Mouse (Mus musculus): ENCODE data around the gene Mylk3.

The Mylk3 gene

GRCm38 (mm10) chr8:85391438-85391837, 5.3 kb upstream of the Mylk3 start:
- in situ Hi-C loops (cut with MboI, MseI): no loop called here

- in situ Hi-C loops (cut with MboI, MseI): no loop called here
Observed at GRCm38 (mm10) chr8:85381926-85382325, 4.2 kb downstream of the Mylk3 start.

- in situ Hi-C loops (cut with MboI, MseI): no loop called here
Observed at GRCm38 (mm10) chr8:85380824-85381209, 5.3 kb downstream of the Mylk3 start.

DNA sequence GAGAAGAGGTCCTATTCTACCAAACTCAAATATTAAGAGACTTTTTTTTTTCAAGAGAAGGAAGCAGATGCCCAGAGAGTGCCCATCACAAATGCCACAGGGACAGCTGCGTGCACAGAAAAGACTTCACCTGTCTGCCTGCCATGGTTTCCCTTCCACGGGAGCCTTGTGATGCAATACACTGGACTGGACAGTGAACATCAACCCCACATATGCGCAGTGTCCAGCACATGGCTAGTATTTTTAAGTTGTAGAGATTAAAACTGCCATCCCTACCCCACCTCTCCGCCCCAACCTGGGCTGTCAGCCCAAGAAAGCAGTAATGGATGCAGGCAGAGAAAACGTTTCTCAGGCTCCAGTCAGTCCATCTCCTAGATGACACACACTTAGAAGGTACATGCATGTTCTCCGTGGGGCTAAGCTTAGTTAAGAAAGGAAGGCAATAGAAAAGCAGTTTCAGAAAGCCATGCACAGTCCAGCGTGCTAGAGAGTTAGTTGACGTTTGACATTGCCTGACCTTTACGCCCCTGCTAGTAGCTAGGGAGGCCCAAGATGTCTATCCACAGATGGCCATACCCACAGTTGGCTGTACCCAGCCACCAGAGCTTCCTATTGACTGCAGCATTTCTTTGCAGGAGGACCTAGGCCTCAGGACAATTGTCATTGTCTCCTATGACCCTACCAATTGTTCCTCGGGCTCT, 5.9 kb downstream of the Mylk3 start:
- in situ Hi-C loops (cut with MboI, MseI): no loop called here

GRCm38 (mm10) chr8:85379142-85379781, 6.9 kb downstream of the Mylk3 start:
- in situ Hi-C loops (cut with MboI, MseI): no loop called here

DNA sequence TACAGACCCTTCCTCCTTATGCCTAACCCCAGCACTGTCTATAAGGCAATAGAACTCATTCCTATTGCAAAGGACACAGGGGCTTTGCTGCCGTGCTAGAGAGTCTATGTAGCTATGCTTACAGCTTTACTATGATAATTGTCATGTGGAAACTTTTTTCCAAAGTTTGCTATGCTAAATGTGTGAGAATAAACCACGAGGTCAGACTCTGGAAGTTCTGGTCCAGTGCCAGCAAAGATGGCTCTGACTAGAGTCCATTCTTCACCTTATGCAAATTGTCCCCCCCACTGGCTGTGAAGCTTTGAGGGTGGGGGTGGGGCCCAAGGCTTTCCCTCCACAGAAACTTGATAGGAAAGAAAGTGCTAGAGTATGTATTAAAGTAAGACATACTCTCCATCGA, 9.6 kb downstream of the Mylk3 start:
- in situ Hi-C loops (cut with MboI, MseI): no loop called here

- in situ Hi-C loops (cut with MboI, MseI): loop anchor here in 1 of 2 experiments (25.0 kb wide), 1 partner anchor 1838 kb away; no protein-coding TSS in a partner anchor
Observed at GRCm38 (mm10) chr8:85374286-85374685, 11.9 kb downstream of the Mylk3 start.

DNA sequence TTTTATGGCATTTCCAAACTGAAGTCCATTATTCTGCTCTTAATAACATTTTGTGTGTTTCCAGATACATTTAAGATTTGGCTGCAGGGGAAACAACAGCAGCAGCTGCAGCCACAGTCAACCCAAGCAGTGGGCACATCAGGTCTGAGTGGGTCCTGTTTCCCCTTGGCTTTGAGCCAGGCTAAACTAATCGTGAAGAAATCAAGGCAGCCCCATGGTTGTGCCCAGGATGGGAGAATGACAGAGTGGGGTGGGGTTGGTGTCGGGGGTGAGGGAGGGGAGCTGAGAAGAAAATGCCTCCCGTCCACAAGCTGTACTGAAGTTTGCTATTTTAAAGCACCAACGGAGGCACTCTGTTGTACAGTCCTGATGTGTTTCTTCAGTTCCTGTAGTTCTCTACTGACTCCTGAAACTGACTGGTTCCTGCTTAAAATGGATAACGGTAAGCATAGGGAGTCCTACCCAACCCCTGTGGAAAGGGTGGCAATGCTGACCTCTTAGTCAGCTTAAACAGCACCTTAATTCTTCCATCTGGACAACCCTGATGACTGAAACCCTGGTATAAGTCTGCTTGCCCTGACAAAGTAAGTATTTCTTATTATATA, 12.6 kb downstream of the Mylk3 start:
- in situ Hi-C loops (cut with MboI, MseI): loop anchor here in 1 of 2 experiments (25.0 kb wide), 1 partner anchor 1839 kb away; no protein-coding TSS in a partner anchor

- in situ Hi-C loops (cut with MboI, MseI): loop anchor here in 1 of 2 experiments (25.0 kb wide), 1 partner anchor 1840 kb away; no protein-coding TSS in a partner anchor
Observed at GRCm38 (mm10) chr8:85372465-85372839, 13.7 kb downstream of the Mylk3 start.

- in situ Hi-C loops (cut with MboI, MseI): loop anchor here in 1 of 2 experiments (25.0 kb wide), 1 partner anchor 1840 kb away; no protein-coding TSS in a partner anchor
Observed at GRCm38 (mm10) chr8:85371736-85372464, 14.2 kb downstream of the Mylk3 start.

DNA sequence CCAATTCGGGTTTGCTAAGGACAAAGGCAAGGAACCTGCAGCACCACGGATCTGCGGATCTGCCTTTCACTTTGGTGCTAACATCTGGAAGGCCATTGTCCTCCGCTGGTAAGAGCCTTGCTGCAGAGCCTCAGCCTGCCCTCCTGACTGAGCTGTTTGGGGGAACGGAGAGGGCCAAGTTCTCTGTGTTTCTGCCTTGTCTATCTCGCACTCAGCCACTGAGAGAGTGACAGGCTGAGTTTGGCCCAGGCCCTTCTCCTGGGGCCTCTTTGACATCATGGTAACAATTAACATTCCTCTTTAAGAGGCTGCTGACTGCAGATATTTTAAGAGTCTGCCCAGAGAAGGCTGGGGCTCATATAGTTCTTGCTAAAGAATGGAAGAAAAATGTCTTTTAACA, 21.0 kb downstream of the Mylk3 start:
- in situ Hi-C loops (cut with MboI, MseI): loop anchor here (10.0 to 25.0 kb wide), 2 partner anchors 1700 to 1847 kb away; no protein-coding TSS in a partner anchor

DNA sequence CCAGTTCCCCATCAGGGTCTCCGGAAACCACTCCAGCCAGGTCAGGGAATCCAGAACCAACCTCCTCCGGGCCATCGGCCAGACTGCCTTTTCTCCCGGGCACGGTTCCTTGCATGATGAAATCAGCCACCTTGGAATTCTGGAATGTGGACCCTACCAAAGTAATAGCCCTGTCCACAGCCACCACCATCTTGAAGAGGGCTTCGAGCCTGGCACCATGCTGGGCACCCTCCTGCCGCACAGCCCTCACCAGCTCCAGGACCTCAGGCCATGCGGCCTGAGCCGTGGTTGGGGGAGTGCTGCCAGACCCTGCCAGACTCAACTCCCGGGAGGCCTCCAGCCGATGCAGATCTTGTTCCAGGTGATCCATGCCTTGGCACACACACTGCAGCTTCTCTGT, 21.5 kb downstream of the Mylk3 start:
- in situ Hi-C loops (cut with MboI, MseI): loop anchor here (10.0 to 25.0 kb wide), 2 partner anchors 1700 to 1848 kb away; no protein-coding TSS in a partner anchor

- in situ Hi-C loops (cut with MboI, MseI): loop anchor here (10.0 to 25.0 kb wide), 2 partner anchors 1701 to 1849 kb away; no protein-coding TSS in a partner anchor
Observed at GRCm38 (mm10) chr8:85363406-85363805, 22.7 kb downstream of the Mylk3 start.

DNA sequence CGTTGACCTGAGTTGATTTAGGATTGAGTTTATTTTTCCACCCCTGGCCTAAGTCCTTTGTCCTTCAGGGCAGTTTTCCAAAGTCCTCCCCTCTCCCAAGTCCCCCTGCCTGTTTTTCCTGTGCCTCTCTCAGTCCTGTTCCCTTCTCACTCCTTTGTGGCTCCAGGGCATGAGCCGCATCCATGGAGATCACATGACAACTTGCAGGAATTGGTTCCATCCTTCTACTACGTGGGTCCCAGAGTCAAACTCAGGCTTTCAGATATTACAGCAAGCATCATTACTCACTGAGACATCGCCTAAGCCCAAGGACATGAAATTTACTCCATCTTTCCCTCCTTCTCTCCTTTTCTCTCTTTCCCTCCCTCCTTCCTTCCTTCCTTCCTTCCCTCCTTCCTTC, 23.9 kb downstream of the Mylk3 start:
- in situ Hi-C loops (cut with MboI, MseI): loop anchor here (10.0 to 25.0 kb wide), 2 partner anchors 1703 to 1850 kb away; no protein-coding TSS in a partner anchor

DNA sequence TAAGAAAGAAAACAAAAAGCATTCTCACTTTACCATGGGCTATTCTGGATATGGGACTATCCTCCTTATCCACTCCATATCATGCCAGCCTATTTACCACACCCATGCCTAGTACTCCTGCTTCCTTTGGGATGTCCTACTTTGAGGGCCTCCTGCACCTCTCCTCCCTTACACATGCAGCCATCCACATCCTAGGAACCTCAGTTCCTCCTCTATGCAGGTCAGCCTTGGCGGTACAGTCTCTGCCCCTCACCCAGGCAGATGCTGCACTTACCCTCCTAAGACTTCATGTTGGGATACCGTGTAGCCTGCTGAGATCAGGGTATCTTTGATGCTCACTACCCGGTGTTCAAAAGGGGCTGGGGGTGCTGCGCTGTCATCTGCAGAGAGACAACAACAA, 32.9 kb downstream of the Mylk3 start:
- in situ Hi-C loops (cut with MboI, MseI): loop anchor here (10.0 to 25.0 kb wide), 2 partner anchors 1062 to 1859 kb away; no protein-coding TSS in a partner anchor

DNA sequence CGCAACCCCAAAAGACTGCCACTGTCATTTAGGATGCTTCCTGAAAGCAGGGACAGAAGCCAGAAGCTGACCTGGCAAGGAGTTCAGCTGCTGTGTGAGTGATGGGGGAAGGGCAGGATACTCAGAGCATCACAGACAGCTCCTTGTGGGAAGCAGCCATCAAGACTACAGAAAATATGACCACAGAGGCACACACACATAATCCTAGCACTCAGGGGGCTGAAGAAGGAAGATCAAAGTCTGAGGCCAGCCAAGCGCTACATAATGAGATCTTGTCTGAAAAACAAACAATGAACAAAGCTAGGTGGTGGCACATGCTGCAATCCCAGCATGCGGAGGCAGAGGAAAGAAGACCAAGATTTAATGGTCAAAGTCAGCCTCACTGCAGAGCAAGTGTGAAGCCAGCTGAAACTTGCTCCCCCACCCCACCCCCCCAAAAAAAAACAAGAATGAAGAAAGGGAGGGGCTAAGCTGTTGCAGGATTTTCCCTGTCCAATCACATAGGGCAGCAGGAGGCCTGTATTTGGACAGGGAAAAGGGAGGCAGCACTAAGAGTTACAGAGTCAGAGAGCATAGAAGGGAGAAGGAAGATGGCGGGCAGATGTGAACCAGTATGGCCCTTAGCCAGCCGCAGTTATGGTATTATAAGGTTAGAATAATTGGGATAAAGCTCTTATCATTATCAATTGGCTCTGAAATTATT, 46.1 kb downstream of the Mylk3 start:
- in situ Hi-C loops (cut with MboI, MseI): no loop called here

DNA sequence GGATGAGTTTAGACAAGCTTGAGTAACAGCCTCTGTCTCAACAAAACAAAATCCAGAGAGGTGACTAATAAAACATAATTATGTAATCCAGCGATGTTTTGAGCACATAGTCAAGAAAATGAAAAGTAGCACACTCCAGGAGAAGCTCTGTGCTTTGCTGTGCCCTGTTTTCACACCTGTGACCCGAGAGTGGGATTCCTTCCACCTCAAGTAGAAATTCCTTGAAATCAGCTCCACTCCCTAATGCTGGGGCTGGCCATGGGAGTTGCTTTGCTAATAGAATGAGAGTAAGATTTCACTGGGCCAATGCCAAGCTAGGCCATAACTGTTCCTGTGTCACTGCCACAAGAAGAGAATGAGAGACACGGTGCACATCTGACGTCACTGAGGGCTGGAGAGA, 48.5 kb downstream of the Mylk3 start:
- in situ Hi-C loops (cut with MboI, MseI): no loop called here

DNA sequence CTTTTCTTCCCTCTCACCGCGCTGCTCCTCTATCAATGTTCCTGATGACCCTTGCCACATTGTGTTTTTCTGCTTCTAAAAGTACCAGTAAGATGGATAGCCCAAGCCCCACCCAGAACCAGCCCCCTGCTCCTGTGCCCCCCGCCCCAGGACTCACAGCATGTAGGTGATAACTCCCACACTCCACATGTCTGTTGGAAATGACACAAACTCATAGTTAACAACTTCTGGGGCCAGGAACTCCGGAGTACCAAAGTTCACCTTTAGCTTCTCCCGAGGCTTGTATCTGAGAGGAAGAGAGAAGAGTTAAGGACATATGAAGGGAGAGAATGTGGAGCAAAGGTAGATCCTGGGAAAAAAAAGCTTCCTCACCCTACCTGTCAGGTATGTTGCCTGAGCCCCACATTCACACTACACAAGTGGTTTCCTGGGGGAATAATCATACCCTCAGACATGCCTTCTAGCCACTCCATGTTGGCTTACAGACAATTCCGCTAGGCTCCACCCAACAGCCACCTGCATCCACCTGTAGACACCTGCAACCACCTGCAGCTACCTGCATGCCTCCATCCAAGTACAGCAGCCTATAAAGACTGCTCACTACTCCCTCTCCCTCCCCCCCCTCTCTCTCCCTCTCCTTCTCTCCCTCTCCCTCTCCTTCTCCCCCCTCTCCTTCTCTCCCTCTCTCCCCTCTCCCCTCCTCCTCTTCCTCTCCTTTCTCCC, 49.8 kb downstream of the Mylk3 start:
- in situ Hi-C loops (cut with MboI, MseI): no loop called here

GRCm38 (mm10) chr8:85335105-85335504, 51.0 kb downstream of the Mylk3 start:
- in situ Hi-C loops (cut with MboI, MseI): no loop called here

- in situ Hi-C loops (cut with MboI, MseI): no loop called here
Observed at GRCm38 (mm10) chr8:85329506-85329905, 56.6 kb downstream of the Mylk3 start.

Measured in T-helper 17 cell (primary cell).